Mouse (Mus musculus) forebrain, embryonic 14.5 days (tissue): ENCODE measurements around the gene Zfp579. TPM values are rescaled to one million over a fixed set of nuclear protein-coding genes. Genes with fewer than 3 reads are reported as not detected.
"Not testable (repeated sequence)": the region's sequence is repeated elsewhere in the genome, so short reads cannot be mapped to it uniquely, and the experiment has no call there.

Experiments used
- ATAC-seq: fragments of 200-750 bp; cut with Nextera tagmentation; 2 replicates; pipeline ENCODE4 v1.8.0; 2017; ENCODE audit warnings: mild to moderate bottlenecking, moderate library complexity
- DNase-seq: peaks from one replicate; pipeline ENCODE4 v3.0.0-alpha.2; 2015; ENCODE audit warnings: low spot score
- H3K27ac ChIP-seq: fragments of 300-500 bp; sonication (generic); 2 replicates; pipeline ENCODE4 v1.5.1; 2014; ENCODE audit warnings: low read depth, mild to moderate bottlenecking, control low read depth, low read length, moderate library complexity
- H3K27me3 ChIP-seq: fragments of 300-500 bp; sonication (generic); replicated peaks from 2 replicates; pipeline ENCODE4 v1.6.1; 2014; ENCODE audit warnings: low read length, control low read depth, mixed read lengths; ENCODE audit not compliant: control insufficient read depth, insufficient read depth
- H3K36me3 ChIP-seq: fragments of 300-500 bp; sonication (generic); 2 replicates; pipeline ENCODE4 v1.6.1; 2014; ENCODE audit warnings: low read length, control low read depth; ENCODE audit not compliant: control insufficient read depth, insufficient read depth
- H3K4me1 ChIP-seq: fragments of 300-500 bp; sonication (generic); 2 replicates; pipeline ENCODE4 v1.6.1; 2014; ENCODE audit warnings: antibody characterized with exemption, low read length, control low read depth; ENCODE audit not compliant: control insufficient read depth, insufficient read depth
- H3K4me2 ChIP-seq: fragments of 300-500 bp; sonication (generic); 2 replicates; pipeline ENCODE4 v1.6.1; 2014; ENCODE audit warnings: mild to moderate bottlenecking, control low read depth, low read length
- H3K4me3 ChIP-seq: fragments of 300-500 bp; sonication (generic); 2 replicates; pipeline ENCODE4 v1.5.1; 2014; ENCODE audit warnings: low read depth, low read length, control low read depth
- H3K9ac ChIP-seq: fragments of 300-500 bp; sonication (generic); 2 replicates; pipeline ENCODE4 v1.6.1; 2014; ENCODE audit warnings: mild to moderate bottlenecking, low read length, control low read depth, moderate library complexity
- H3K9me3 ChIP-seq: fragments of 300-500 bp; sonication (generic); replicated peaks from 2 replicates; pipeline ENCODE4 v1.6.1; 2016; ENCODE audit warnings: low read length, control low read depth, mixed read lengths; ENCODE audit not compliant: control insufficient read depth
- WGBS: fragments of 180-500 bp; shearing (Covaris S2); extraction: QIAGEN DNeasy Blood & Tissue Kit; methylation state at CpG from one replicate; pipeline ENCODE4 v1.1.7; 2014; 5-methylcytosine and 5-hydroxymethylcytosine counted together
- polyA plus RNA-seq: library from polyadenylated mRNA; unstranded; fragments of >200 nt; fragmentation: Nextera tagmentation; extraction: Ambion mirVana; gene quantifications from 2 replicates; pipeline ENCODE4 v1.2.1, GENCODE M21; 2014

Gene Zfp579
- polyA plus RNA-seq, 1 experiment from 2014 or later, result 37.9 TPM

DNA sequence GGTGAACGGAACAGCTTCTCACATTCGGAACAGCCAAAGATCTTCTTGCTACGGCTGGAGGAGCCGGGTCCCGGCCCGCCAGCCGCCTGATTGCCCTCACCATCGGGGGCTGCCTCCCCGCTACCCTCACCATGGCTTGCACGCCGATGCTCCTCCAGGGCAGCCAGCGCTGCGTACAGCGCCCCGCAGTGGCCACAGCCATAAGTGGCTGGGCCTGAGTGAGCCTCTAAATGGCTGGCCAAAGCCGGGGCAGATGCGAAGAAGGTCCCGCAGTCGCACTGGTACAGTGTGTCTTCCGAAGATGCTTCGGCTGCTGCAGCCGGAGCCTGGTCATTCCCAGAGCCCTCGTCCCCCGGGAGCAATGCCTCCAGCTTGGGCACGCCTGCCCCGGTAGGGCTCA, 12.3 kb upstream of the Zfp579 start:
- no peaks in the 10 kb centered on the region for H3K9me3 ChIP-seq
- WGBS, result 97% methylated on average over 26 of the region's 26 CpGs
- H3K4me2 ChIP-seq, result no peak overlapping the region
- DNase-seq, result no peak
- peaks cover 68% of the 10 kb centered on the region for H3K36me3 ChIP-seq
- no peak overlapping the region for H3K4me3 ChIP-seq
- no peaks in the 10 kb centered on the region for H3K27me3 ChIP-seq
- ATAC-seq, result no peak
- no peaks in the 10 kb centered on the region for H3K4me1 ChIP-seq
- H3K27ac ChIP-seq, result no peak overlapping the region
- H3K9ac ChIP-seq, result no peak overlapping the region

DNA sequence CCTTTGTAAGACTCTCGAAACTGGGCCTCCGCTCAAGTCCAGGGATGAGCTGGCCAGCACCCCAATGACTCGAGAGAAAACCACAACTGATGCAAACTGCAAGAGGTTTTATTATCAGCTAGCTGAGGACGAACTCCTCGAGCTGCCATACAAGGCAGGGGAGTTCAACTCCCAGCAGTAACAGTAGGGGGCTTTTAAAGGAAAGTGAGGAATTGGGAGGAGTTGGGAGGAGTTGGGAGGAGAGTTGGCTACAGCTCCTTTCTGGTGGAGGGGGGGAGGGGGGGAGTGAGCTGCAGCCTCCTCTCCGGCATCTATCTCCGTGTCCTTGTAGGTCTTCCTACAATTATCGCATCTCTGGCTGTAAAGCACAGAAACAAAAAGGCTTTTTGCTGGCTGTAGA, 6.9 kb upstream of the Zfp579 start:
- not testable (repeated sequence) for ATAC-seq, DNase-seq
- 60% methylated on average over 8 of the region's 8 CpGs for WGBS

DNA sequence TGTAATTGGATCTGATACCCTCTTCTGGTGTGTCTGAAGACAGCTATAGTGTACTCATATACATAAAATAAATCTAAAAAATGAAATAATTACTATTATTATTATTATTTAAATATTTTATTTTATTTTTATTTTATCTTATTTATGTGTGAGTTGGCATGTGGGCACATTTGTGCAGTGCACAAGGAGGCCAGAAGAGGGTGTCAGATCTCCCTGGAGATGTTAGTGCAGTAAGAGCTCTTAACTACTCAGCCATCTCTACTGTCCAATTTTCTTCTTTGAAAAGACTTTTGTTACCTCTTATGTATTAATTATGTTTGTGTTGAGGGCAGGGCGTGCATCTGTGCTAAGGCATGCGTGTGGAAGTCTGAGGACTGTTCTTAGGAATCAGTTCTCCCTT, 3.9 kb upstream of the Zfp579 start:
- DNase-seq, result no peak
- no peak overlapping the region for H3K4me3 ChIP-seq
- H3K9me3 ChIP-seq, result no peaks in the 10 kb centered on the region
- peaks cover 2% of the 10 kb centered on the region for H3K4me1 ChIP-seq
- WGBS, result 69% methylated on average over 2 of the region's 2 CpGs
- no peaks in the 10 kb centered on the region for H3K36me3 ChIP-seq
- no peak overlapping the region for H3K9ac ChIP-seq
- no peak overlapping the region for H3K27ac ChIP-seq
- ATAC-seq, result no peak
- H3K27me3 ChIP-seq, result no peaks in the 10 kb centered on the region
- no peak overlapping the region for H3K4me2 ChIP-seq

More for the DNA sequence above, 6.9 kb upstream of the Zfp579 start:
- not testable (repeated sequence) for H3K4me3 ChIP-seq, H3K4me1 ChIP-seq, H3K27me3 ChIP-seq, H3K4me2 ChIP-seq, H3K9ac ChIP-seq, H3K9me3 ChIP-seq, H3K27ac ChIP-seq
- H3K36me3 ChIP-seq, result peaks cover 18% of the 10 kb centered on the region

DNA sequence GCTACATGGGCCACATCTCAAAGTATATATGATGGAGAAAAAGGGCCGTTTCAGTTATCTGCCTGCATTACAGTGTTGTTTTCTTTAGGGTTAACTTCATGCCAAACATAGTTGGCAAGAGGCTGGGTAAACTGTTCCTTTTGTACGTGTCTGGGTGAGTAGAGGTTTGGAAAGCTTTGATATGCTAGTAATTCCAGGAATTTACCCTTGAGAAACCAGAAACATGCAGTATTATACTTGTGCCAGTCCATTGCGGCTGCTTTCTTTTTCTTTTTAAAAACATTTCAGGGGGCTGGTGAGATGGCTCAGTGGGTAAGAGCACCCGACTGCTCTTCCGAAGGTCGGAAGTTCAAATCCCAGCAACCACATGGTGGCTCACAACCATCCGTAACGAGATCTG, 976 bp upstream of the Zfp579 start:
- Histone ChIP-seq H3K9ac (peak overlapping the region; percentile 93; the same call in 1 of the 2 replicates), H3K4me1 (peaks cover 10% of the 10 kb centered on the region), H3K36me3 (peaks cover 23% of the 10 kb centered on the region), H3K4me3 (peak overlapping the region; percentile 80), H3K4me2 (peak overlapping the region; percentile 69), H3K9me3 (no peaks in the 10 kb centered on the region), H3K27ac (no peak overlapping the region), H3K27me3 (no peaks in the 10 kb centered on the region)
- ATAC-seq (no peak), DNase-seq (no peak)
- 72% methylated on average over 6 of the region's 8 CpGs for WGBS

DNA sequence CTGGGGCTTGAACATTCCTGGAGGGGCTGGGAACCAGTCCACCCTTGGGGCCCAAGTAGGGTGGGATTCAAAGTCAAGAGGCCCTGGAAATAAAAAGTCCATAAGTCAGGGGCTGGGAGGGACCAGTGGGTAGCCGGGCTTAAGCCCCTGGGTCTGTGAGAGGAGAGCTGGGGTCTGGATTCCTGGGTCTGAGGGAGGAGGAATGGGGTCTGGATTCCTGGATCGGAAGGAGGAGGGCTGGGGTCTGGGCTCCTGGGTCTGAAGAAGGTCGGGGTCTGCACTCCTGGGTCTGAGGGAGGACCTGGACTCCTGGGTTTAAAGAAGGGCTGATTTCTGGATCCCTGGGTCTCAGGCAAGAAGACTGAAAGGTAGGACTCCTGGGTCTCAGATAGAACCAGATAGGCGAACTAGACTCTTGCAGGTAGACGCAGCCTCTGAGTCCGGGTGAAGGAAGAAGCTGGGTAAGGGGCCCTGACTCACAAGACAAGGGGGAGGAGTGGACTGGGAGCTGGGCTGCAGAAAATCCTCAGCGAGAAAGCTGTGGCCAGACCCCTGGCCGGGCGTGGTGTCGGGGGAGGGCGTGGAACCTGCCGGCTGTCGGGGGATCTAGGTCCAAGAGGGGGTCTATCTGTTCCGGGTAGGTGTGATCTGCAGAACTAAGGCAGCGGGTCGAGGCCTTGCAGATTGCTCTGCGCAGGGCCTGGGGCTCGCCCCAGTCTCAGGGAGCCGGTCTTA, 523 bp downstream of the Zfp579 start:
- WGBS, result 6% methylated on average over 18 of the region's 19 CpGs
- Histone ChIP-seq H3K27me3 (no peaks in the 10 kb centered on the region), H3K4me2 (peak overlapping the region; percentile 69), H3K9ac (peak overlapping the region; percentile 93), H3K36me3 (peaks cover 31% of the 10 kb centered on the region), H3K4me1 (peaks cover 10% of the 10 kb centered on the region), H3K9me3 (no peaks in the 10 kb centered on the region), H3K4me3 (peak overlapping the region; percentile 80), H3K27ac (peak overlapping the region; percentile 56; the same call in 1 of the 2 replicates)
- ATAC-seq (peak; percentile 21), DNase-seq (no peak)

DNA sequence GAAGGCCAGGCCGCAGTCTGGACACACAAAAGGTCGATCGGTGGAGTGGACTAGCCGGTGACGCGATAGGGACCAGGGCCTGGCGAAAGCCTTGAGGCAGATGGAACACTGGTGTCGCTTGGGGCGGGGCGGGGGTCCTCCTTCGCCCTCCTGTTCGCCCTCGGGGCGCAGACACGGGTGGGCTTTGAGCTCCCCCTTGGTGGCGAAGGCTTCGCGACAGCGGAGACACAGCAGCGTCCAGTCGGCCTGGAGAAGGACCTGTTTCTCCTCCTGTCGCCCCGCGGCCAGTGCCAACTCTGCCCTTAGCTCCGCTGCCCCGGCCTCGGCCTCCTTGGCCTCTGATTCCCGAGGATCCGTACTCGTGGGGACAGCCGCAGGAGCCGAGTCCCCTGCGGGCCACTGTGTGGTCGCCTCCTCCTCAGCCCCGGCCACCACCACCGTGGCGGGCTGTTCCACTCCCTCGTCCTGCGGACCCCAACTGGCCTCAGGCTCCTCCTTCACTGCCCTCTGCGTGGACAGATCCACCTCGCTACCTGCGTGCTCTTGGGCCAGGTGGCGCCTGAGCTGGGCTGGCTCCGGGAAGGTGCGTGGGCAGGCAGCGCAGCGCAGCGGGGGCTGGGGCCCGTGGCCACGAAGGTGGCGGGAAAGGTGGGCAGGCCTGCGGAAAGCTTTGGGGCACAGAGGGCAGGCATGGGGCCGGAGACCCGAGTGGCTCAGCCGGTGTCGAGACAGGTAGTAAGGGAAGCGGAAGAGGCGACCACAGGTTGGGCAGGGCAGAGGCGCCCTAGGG, 1.8 kb downstream of the Zfp579 start:
- ATAC-seq, result no peak
- peaks cover 31% of the 10 kb centered on the region for H3K36me3 ChIP-seq
- H3K27ac ChIP-seq, result no peak overlapping the region
- H3K4me1 ChIP-seq, result peaks cover 10% of the 10 kb centered on the region
- peak overlapping the region; percentile 69 for H3K4me2 ChIP-seq
- H3K9me3 ChIP-seq, result no peaks in the 10 kb centered on the region
- no peaks in the 10 kb centered on the region for H3K27me3 ChIP-seq
- WGBS, result 60% methylated on average over 55 of the region's 59 CpGs
- no peak for DNase-seq
- peak overlapping the region; percentile 48 for H3K9ac ChIP-seq
- H3K4me3 ChIP-seq, result peak overlapping the region; percentile 80

DNA sequence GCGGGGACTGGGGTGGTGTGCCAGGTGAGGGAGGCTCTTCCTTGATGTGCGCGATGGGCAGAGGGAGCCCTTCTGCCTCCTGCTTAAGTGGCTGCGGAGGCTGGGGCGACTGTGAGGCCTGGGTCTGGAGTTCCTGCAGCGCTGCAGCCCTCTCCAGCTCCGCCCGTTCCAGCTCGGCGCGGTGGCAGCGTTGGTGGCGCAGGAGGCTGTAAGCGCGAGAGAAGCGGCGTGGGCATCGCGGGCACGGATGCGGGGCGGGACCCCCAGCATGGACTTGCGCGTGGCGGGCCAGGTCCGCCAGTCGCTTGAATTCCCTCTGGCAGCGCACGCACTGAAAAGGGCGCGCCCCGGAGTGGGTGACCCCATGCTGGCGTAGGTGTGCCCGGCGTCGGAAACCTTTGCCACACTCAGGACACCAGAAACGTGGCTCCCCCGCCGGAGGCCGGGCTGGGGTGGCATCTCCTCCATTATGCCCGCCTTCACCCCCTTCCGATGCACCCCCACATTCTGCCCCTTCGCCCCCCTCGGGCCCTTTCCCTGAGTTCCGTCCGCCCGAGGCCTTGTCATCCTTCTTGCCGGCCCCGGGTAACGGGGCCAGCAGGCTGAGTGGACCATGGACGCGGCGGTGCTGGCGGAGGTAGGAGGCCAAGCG, 2.5 kb downstream of the Zfp579 start:
- peak overlapping the region; percentile 80 for H3K4me3 ChIP-seq
- H3K4me2 ChIP-seq, result peak overlapping the region; percentile 69
- no peaks in the 10 kb centered on the region for H3K27me3 ChIP-seq
- peaks cover 10% of the 10 kb centered on the region for H3K4me1 ChIP-seq
- ATAC-seq (no peak), DNase-seq (no peak)
- H3K36me3 ChIP-seq, result peaks cover 31% of the 10 kb centered on the region
- no peak overlapping the region for H3K27ac ChIP-seq
- H3K9ac ChIP-seq, result peak overlapping the region; percentile 48
- no peaks in the 10 kb centered on the region for H3K9me3 ChIP-seq
- 42% methylated on average over 50 of the region's 55 CpGs for WGBS

DNA sequence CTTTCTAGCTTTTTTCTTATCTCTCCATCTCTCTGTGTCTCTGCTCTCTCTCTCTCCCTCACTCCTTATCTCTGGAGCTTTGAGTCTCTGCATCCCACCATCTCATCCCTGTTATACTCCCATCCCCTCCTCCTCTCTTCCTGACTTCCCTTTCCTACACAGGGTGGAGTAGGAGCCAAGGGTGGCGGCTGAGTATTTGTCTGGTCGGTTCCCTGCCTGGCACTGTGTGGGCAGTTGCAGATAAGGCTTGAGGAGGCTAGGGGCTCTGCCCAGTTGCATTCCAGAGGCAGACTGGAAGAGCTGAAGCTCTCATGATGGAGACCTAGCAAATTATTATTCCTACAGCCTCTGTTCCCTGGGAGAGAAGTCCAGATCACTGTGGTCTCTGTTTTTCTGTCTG, 7.7 kb downstream of the Zfp579 start:
- 68% methylated on average over 2 of the region's 2 CpGs for WGBS
- ATAC-seq, result no peak

More for the DNA sequence above, 7.7 kb downstream of the Zfp579 start:
- Histone ChIP-seq H3K27me3 (no peaks in the 10 kb centered on the region), H3K36me3 (peaks cover 21% of the 10 kb centered on the region), H3K9ac (no peak overlapping the region), H3K27ac (no peak overlapping the region), H3K4me2 (no peak overlapping the region), H3K4me1 (no peaks in the 10 kb centered on the region), H3K9me3 (no peaks in the 10 kb centered on the region), H3K4me3 (no peak overlapping the region)
- DNase-seq, result no peak
